Mouse (Mus musculus) layer of hippocampus, adult 8-10 months (tissue): ENCODE data around the gene Tktl2. TPM values are rescaled to one million over a fixed set of nuclear protein-coding genes. Genes with fewer than 3 reads are reported as not detected.

Source experiments
- DNase-seq, 2 experiments: peaks; one replicate each; pipeline ENCODE4 v3.0.0; 2022; ENCODE audit warnings: low spot score in 2 of 2
- total RNA-seq, 4 experiments: library from RNA; stranded (reverse); gene quantifications; 2 replicates each; pipeline ENCODE4 v1.2.4; 2022

The Tktl2 gene
- under 1 TPM in 3 of 4 experiments, not detected in 1; 0.19 to 0.37 (median 0.22) TPM for total RNA-seq

DNA sequence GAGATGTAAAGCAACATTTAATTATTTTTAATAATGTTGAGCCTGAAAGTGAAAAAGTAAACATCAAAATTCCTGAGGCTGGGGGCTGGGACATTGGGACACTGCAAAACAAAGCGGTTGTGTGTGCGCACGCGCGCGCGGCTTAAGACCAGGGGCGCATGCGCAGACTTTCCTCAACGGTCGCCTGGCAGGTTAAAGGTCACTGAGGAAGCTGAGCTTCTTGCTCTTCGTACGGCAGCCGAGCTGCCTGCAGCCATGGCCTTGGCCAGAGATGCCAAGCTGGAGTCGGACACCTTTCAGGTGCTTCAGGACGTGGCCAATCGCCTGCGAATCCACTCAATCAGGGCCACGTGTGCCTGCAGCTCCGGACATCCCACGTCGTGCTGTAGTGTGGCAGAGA is at the start of gene Tktl2:
TSS of gene Tktl2 (plus strand) at position 220 of the 400 bp plus-strand sequence.
- DNase-seq, result no peak

DNA sequence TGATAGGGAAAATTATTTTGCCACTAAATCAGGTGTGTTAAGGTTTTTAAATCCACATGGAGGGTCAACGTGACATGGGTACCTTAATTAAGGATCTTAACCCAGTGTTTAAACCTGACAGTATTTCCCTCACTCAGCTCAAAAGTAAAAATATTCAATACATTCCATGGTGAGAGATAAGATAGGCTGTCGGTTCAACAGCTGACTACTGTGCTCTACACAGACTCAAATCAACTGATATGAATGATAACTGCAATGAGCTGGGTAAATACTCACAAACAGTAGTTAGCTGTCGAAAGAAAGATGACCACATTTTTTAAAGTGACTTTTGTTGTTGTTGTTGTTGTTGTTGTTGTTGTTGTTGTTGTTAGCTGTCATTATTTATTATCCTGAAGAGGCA is 41.7 kb upstream of the Tktl2 start:
- DNase-seq, result no peak

DNA sequence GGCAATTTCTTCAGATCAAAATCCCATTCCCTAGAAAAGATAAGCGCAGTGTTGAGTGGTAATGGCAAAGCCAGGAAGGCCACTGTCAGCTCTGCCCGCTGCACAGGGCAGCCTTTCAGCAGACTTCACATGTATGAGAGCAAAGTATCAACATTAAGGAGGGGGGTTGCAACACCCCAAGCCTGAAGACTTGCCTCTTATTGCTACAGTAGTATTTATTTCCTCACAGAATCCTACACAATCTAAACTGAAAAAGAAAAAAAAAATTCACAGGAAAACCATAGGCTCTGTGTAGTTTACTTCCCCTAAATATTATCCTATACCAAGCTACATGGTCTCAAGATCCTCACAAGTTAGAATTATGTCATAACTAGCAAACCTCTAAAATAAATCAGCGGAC is 34.7 kb upstream of the Tktl2 start:
- no peak for DNase-seq

DNA sequence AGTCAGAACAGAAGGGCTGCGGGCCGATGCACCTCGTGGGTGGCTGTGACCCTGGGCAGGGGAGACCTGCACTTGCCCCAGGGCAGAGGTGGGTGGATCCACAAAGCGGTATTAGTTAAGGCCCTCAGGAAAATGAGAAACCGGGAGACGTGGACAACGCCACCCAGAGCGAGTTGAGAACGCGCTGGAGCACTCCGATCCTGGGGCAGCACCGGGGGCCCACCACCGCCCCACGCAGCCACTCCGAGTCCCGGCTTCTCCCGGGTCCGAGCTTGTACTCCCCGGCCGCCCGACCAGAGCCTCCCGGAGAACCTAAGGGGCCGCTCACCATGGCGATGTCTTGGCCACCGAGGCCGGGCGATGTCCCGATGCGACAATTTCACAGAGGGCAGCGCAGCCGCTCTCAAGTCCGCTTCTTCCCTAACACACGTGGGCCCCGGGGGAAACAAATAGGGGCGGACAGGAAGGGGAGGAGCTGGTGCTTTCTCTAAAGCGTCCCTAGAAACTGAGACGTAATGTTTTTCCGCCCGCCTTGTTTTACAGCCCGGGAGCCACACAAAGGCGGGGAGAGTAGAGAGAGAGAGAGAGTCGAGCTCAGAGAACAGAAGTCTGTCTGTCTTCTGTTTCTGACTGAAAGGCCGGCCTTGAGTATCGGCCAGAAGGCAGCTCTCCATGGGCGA is 25.3 kb upstream of the Tktl2 start, which contains the start of gene Tma16:
TSS of gene Tma16 (minus strand) at position 447 of the 680 bp plus-strand sequence.
- DNase-seq, result peak; percentile 77 to 83

DNA sequence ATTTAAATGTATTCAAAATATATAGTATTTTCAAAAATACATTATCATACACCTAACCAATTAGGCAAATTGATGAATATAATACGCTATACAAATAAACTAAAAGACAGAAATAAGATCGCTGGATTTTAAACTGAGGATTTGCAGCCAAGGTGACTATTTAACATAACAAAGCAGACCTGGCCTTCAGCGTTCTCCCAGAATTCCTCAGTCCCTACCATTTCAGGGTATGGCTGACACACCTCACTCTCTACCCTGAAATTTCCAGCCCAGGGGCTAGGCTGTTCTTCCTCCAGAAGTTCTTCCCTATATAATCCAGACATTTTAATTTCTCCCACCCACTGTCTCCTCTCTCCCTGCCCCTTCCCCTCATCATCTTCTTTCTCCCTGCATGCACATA is 23.0 kb upstream of the Tktl2 start:
- DNase-seq, result no peak

DNA sequence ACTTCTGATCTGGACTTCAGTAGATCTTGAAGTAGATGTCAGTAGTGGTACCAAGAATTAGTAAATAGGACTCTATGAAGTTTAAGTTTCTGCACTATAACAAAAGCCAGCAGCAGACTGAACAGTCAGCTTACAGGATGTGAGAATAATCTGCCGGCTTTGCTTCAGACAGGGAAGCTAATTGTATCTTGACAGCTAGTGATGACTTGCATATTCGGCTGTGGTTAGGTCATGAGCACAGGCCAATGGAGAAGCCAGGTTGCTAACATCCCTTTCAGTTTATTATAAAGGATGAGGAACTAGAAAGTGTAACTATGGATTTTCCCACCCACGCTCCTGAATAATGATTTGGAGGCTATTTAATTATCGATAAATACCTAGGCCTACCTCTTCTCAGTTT is 20.9 kb upstream of the Tktl2 start:
- no peak for DNase-seq

DNA sequence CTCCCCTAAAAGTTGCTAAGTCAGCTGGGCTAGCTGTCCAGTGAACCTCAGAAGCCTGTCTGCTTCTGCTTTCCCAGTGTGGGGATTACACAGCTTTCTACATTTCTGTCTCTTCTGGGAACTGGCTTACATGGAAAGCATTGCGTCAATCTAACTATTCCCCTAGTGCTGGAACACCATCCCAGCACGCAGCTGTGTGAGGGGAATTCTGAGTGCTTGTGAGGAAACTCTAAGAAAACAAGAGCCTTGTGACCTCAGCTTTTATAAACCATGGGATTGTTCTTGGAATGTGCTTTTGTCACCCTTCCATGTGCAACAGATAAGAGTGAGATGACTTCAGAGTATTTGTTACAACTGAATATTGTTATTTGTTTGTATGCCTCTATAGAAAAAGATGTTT is 17.1 kb upstream of the Tktl2 start:
- DNase-seq, result no peak

DNA sequence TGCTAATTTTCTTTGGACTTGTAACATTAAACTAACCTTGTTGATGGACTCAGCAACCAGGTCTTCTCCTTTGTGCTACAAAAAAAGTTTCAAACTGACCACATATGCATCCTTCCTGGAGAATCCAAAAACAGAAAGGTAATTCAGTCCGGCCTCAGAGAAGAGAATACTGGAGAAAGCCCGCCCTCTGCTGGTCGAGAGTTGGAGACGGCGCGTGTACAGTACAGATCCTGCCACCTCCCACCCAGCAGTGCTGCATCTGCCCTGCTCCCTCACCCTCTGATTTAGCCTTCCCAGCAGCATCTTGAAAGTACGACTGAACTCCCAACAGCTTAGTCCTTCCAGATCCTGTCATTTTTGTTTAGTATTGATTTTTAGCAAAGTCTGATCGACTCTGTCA is 15.8 kb upstream of the Tktl2 start:
- peak; percentile 48 to 84 for DNase-seq

DNA sequence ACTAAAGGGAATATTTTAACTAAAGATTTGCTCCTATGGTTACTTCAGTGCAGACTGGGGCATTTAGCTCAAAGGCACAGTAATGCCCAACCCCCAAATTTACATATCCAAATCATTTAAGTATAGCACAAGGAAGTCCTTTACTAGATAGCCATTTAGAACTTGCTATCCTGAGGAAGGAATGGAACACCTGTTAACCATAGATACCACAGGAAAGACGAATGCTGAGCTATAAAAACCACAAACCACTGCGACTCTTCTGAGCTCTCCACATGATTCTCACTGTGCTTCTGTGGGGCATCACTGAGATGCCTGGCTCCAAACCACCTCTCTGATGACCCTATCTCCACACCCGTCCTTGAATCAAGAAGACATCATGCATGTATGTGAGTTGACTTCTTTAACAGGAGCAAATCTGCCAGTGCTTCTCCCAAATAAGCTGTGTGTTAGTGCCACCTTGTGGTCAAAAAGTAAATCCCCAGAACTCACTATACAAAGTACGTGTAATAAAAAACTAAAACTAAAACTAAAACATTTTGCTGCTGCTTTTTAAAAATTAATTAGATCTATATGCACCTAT is 14.5 kb upstream of the Tktl2 start:
- peak; percentile 38 for DNase-seq

DNA sequence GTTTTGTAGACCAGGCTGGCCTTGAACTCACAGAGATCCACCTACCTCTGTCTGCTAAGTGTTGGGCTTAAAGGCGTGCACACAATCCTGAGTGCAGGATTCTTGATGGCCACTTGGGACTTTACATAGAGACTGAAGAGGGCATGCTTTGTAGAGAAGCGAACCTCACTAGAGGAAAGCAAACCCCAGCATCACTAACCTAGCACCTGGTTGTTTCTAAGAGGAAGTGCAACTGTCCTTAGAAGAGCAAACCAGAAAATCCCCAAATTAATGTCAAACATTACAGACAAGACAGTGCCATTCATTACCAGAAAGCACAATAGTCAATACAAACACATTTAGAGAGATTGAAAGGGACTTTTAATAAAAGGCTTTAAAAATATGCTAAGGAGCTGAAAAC is 8.2 kb upstream of the Tktl2 start:
- DNase-seq, result no peak

DNA sequence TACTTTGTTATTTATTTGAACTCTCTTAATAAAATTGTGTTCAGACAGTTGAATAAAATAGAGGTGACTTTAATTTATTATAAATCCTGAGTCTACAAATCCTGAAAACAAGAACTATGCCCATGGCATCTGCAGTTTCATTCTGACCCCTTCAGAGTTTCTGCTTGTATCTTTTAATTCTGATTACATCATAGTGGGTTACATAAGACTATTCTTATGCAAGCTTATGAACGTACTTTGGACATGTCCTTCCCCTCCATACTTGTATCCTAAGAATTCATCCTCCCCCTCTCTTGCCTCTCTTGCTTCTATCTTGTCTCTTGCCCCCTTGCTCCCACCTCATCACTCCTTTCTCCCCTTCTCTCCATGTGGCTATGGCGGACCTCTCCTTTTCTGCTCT is 7.6 kb downstream of the Tktl2 start:
- DNase-seq, result no peak

DNA sequence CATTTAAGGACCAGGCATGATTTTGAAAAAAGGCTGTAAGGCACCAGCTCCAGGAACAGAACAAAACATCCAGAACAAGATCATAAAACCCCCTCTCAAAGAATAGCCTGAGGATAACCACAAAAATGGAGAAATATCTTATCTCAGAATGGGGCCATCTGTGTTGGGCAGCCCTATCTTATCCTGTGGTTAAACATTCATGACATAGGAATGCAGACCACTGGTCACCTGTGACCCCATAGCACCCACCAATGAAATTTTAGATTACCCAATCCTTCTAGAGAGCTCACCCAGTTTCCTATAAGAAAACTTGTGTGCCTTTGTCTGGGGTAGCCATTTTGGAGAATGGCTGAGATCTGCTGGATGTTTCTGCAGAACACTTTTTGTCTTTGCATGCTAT is 9.0 kb downstream of the Tktl2 start:
- no peak for DNase-seq

DNA sequence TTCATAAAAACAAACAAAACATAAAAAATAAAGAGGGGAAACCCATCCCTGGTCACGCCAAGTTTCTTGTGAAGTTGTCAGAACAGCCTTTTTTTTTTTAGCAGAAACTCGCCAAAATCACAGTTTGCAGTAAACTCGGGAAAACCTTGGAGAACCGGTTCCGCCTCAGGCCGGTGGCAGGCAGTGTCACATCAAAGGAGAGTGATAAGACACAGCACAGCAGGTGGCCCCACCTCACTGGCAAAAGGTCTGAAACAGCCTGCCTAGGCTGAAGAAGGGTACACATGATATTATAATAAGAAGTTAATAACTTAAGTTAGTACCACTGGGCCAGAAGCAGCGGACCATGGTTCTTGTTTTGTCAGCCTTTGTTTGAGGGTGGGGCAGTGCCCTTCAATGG is 38.5 kb downstream of the Tktl2 start:
- no peak for DNase-seq

Other genes with a start within 250 kb of the Tktl2 start
- gene Tma16, start 25.2 kb upstream of the Tktl2 start, total RNA-seq, result 10 to 100 TPM in 3 of 4 experiments, 1 to 10 TPM in 1; 9.8 to 12.1 (median 11.3) TPM
- gene Npy5r, start 176.4 kb downstream of the Tktl2 start, total RNA-seq, result 1 to 10 TPM; 7.9 to 9.8 (median 8.3) TPM
- gene Npy1r, start 185.4 kb downstream of the Tktl2 start, total RNA-seq, result 10 to 100 TPM; 28.2 to 29.4 (median 29.1) TPM